Mouse (Mus musculus) embryonic facial prominence, embryonic 13.5 days (tissue): Measurements from ENCODE around the gene Bpifb1. TPM values are rescaled to one million over a fixed set of nuclear protein-coding genes. Genes with fewer than 3 reads are reported as not detected.
"Not testable (repeated sequence)": the region's sequence is repeated elsewhere in the genome, so short reads cannot be mapped to it uniquely, and the experiment has no call there.

Experiments
- ATAC-seq: fragments of 200-750 bp; cut with Nextera tagmentation; 2 replicates; pipeline ENCODE4 v1.8.0; 2017; ENCODE audit warnings: low read depth; ENCODE audit not compliant: insufficient number of reproducible peaks, insufficient read depth, low FRiP score, low TSS enrichment
- H3K27ac ChIP-seq: fragments of 300-500 bp; sonication (generic); 2 replicates; pipeline ENCODE4 v1.5.1; 2015; ENCODE audit warnings: moderate library complexity, mild to moderate bottlenecking, inconsistent platforms
- H3K27me3 ChIP-seq: fragments of 300-500 bp; sonication (generic); 2 replicates; pipeline ENCODE4 v1.6.1; 2015; ENCODE audit warnings: mild to moderate bottlenecking, inconsistent platforms
- H3K36me3 ChIP-seq: fragments of 300-500 bp; sonication (generic); 2 replicates; pipeline ENCODE4 v1.6.1; 2015; ENCODE audit warnings: mild to moderate bottlenecking, inconsistent platforms
- H3K4me1 ChIP-seq: fragments of 300-500 bp; sonication (generic); 2 replicates; pipeline ENCODE4 v1.6.1; 2015; ENCODE audit warnings: inconsistent platforms
- H3K4me2 ChIP-seq: fragments of 300-500 bp; sonication (generic); 2 replicates; pipeline ENCODE4 v1.6.1; 2015; ENCODE audit warnings: moderate library complexity, mild to moderate bottlenecking, inconsistent platforms
- H3K4me3 ChIP-seq: fragments of 300-500 bp; sonication (generic); 2 replicates; pipeline ENCODE4 v1.5.1; 2015; ENCODE audit warnings: mild to moderate bottlenecking, inconsistent platforms
- H3K9ac ChIP-seq: fragments of 300-500 bp; sonication (generic); 2 replicates; pipeline ENCODE4 v1.6.1; 2015; ENCODE audit warnings: mild to moderate bottlenecking, inconsistent platforms
- H3K9me3 ChIP-seq: fragments of 300-500 bp; sonication (generic); 2 replicates; pipeline ENCODE4 v1.6.1; 2016; ENCODE audit warnings: inconsistent platforms
- WGBS: fragments of 180-500 bp; shearing (Covaris S2); methylation state at CpG from one replicate; pipeline ENCODE4 v1.1.7; 2015; ENCODE audit warnings: mixed read lengths; 5-methylcytosine and 5-hydroxymethylcytosine counted together
- polyA plus RNA-seq: library from polyadenylated mRNA; unstranded; fragments of >200 nt; fragmentation: Nextera tagmentation; extraction: Ambion mirVana; gene quantifications from 2 replicates; pipeline ENCODE4 v1.2.1, GENCODE M21; 2015

Bpifb1 gene
- polyA plus RNA-seq, 1 experiment from 2014 or later: not detected

DNA sequence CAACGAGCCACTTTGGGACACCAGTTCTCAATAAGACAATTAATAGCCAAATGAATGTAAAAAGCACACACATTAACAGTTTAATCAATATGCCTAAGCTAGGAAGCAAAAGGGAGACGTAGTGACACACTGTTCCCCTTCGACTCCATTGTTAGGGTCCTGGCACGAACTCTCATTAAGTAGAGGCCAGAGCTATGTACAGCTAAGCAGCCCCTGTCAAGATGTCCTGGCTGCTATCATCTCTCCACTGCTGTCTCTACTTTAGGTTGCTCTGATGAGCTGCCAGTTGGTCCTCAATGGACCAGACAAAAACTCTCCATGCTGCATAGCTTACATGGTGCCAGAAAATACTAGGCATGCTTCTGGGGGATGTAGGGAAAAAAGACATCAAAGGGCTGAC, 65.2 kb downstream of the Bpifb1 start:
- 85% methylated on average over 4 of the region's 4 CpGs for WGBS
- Histone ChIP-seq H3K4me2 (no peak overlapping the region), H3K4me1 (no peaks in the 10 kb centered on the region), H3K4me3 (no peak overlapping the region), H3K27ac (no peak overlapping the region), H3K9me3 (no peaks in the 10 kb centered on the region), H3K27me3 (no peaks in the 10 kb centered on the region), H3K9ac (no peak overlapping the region), H3K36me3 (no peaks in the 10 kb centered on the region)
- ATAC-seq: no peak

DNA sequence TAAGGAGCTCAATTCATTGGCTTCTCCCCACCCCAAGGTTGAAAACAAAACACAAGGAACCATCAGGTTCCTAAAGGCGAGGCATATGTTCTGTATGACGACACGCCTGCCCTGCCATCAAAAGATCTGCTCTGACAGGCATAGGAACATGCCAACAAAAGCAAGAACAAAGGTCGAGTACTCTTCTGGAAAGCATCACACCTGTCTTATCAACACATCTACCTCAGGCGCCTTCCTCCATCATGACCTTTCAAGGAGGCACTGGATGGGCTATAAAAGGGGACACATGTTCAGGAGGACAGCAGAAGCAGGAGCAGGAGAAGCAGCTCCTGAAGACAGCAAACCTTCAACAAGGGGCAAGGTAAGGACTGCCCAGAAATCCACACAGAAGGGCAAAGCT, 66.9 kb downstream of the Bpifb1 start, which contains the start of gene Bpifb9a:
Gene Bpifb9a, plus strand, starts transcription at position 301 of the 400 bp plus-strand sequence.
- H3K9me3 ChIP-seq, H3K27me3 ChIP-seq, H3K4me1 ChIP-seq, H3K27ac ChIP-seq, H3K4me3 ChIP-seq, ATAC-seq, H3K36me3 ChIP-seq, H3K4me2 ChIP-seq, H3K9ac ChIP-seq: not testable (repeated sequence)
- 76% methylated on average over 5 of the region's 5 CpGs for WGBS

DNA sequence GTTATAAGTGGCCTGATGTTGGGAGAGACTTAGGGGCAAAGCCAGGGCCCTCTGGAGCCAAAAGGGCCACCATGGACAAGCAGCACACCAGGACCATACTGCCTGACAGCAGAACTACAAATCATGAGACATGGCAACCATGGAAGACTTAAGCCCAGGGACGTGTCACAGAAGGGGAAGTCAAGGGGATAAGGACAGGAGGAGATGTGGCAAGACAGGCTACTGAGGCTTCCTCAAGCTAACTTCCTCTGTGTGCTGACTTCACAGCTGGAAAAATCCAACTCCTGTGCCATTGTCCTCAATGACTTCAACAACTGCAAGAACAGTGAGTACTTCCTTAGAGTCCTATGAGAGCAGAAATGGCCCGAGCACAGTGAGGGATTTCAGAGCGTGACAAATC, 73.8 kb downstream of the Bpifb1 start:
- not testable (repeated sequence) for H3K27me3 ChIP-seq, H3K4me2 ChIP-seq, H3K9ac ChIP-seq, H3K9me3 ChIP-seq, H3K36me3 ChIP-seq, ATAC-seq, H3K4me1 ChIP-seq, H3K27ac ChIP-seq, H3K4me3 ChIP-seq
- 82% methylated on average over 3 of the region's 3 CpGs for WGBS

Other genes with a start within 250 kb of the Bpifb1 start
- not detected in 2 replicates for gene Bpifa6, start 215.9 kb upstream of the Bpifb1 start, polyA plus RNA-seq
- not detected in 2 replicates for gene Bpifa2, start 182.6 kb upstream of the Bpifb1 start, polyA plus RNA-seq
- gene Bpifa3, start 60.5 kb upstream of the Bpifb1 start, polyA plus RNA-seq: not detected in 2 replicates
- gene Bpifa1, start 47.9 kb upstream of the Bpifb1 start, polyA plus RNA-seq: 3.1 and 4.7 TPM in 2 replicates
- not detected in 2 replicates for gene Bpifa5, start 28.2 kb upstream of the Bpifb1 start, polyA plus RNA-seq
- 0.24 and 0.37 TPM in 2 replicates for gene Bpifb5, start 32.9 kb downstream of the Bpifb1 start, polyA plus RNA-seq
- not detected in 2 replicates for gene Bpifb9a, start 67.0 kb downstream of the Bpifb1 start, polyA plus RNA-seq
- gene Bpifb9b, start 116.4 kb downstream of the Bpifb1 start, polyA plus RNA-seq: not detected in 2 replicates
- 18.5 and 22.4 TPM in 2 replicates for gene Cdk5rap1, start 182.2 kb downstream of the Bpifb1 start, polyA plus RNA-seq
- gene Snta1, start 217.3 kb downstream of the Bpifb1 start, polyA plus RNA-seq: 8.8 and 8.9 TPM in 2 replicates
- gene Cbfa2t2, start 245.7 kb downstream of the Bpifb1 start, polyA plus RNA-seq: 54.0 and 54.1 TPM in 2 replicates